Mouse (Mus musculus) adrenal gland, adult 2 months (tissue): ENCODE data around the gene Cluh. TPM values are rescaled to one million over a fixed set of nuclear protein-coding genes. Genes with fewer than 3 reads are reported as not detected.

Experiments used
- DNase-seq: peaks from one replicate; pipeline ENCODE4 v3.0.0; 2021
- polyA plus RNA-seq: library from polyadenylated mRNA; depleted of rRNA; stranded (reverse); fragments of >200 nt; gene quantifications from 2 replicates; pipeline ENCODE4 v1.2.3, GENCODE M21; 2012; rRNA removed
- total RNA-seq, 2 experiments: library from RNA; stranded (reverse); gene quantifications; 2 replicates each; pipeline ENCODE4 v1.2.3; 2021

The Cluh gene
- total and polyA plus RNA-seq, 3 experiments: 163 to 247 (median 190) TPM

DNA sequence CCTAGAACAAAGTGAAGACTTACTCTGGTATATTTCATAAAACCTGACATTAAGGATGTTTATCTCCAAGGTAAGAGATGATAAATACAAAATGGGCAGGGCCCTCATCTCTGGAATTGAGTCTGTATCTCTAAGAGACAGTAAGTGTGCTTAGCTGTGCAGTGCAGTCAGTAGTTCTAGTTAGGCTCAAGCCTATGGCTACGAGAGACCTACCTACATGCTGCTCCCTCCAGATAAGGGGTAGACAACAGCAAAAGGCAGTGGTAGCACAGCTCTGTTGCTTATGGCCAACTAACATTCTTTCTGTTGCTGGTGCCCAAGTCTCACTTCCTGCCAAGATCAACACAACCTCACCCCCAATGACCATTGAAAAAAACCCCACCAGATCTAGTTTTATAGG is 24.3 kb downstream of the Cluh start:
- no peak for DNase-seq

DNA sequence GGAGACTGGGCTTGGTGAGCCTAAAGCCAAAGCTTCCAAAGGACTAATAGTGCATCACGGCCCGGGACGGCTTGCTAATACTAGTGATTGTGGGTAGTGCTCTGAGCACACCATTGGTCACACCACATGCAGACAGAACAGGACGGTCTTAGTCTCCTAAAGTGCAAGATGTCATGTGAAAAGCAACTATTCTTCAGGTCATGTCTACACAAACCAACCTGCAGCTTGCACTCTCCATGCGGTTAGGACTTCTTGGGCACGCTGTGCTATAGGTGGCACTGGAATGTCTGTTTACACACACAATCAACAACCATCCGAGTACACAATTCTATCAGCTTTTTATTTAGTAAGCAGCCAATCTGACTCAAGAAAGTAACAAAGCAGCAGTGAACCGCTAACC is 25.4 kb downstream of the Cluh start:
- no peak for DNase-seq

- DNase-seq: no peak
These were observed 25.9 kb downstream of the Cluh start for GRCm38 (mm10) chr11:74675156-74675555.

DNA sequence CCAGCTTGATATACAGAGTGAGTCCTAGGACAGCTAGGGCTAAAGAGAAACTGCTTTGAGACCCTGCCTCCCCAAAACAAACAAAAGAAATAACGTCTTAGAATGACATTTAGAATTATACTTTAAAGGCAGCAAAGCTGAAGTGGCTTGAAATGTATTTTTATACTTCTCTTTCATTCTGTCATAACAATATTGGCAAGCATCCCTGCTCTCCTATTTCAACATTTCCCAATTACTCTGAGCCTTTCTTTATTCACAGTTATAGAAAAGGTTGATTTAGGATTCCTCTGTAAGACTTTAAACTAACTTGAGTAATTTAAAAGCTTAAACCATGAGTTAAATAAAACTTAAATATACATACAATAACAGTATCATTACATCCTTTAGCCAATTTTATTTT is 42.9 kb downstream of the Cluh start:
- DNase-seq: no peak

DNA sequence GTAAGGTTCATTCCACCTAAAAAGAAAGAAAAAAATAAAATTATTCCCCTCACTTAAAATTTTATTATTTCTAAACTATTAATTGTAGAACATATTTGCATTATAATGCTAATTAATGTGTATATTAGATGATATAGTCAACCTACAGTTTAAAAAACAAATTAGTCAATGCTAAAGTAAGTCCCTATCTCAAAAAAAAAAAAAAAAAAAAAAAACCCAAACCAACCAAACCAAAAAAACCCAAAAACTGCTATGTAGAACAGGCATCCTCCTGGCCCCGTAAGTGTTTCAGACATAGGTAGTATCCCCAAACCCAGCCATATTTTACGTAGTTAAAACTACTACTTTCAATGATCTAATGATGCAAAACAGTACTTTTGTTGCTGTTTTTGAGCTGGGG is 50.2 kb downstream of the Cluh start:
- no peak for DNase-seq

DNA sequence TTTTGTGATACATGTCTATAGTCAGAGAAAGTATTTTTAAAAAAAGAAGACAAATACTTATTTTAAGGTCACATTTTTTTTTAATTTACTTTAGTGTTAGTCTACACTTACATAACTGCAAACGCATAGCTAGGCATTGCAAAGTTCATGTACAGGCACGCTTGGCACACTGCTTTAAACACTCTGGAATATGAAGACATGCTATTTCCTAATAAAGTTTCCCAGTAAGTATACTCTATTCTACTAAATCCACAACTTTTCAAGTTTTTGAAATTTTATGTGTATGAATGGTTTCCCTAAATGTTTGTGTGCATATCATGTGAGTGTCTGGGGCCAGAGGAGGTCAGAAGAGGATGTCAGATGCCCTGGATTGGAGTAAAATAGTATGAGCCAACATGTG is 54.8 kb downstream of the Cluh start:
- DNase-seq: no peak

- no peak for DNase-seq
These were observed 59.5 kb downstream of the Cluh start for GRCm38 (mm10) chr11:74708781-74709180.

DNA sequence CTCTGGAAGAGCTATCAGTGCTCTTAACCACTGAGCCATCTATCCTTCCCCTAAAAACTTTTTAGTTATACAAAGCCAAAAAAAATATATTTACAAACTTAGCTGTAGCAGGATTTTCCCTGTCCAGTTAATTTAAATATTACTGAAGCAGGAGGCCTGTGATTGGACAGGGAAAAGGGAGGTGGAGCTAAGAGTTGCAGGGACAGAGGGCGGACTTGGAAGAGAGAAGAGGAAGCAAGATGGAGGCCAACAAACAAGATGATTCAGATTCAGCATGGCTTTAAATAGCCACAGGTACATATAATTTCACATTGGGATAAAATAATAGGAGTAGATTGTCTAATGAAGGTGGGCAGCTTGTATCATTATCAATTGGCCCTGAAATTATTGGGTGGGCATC is 61.4 kb downstream of the Cluh start:
- DNase-seq: no peak

- DNase-seq: peak; percentile 34
These were observed 66.8 kb downstream of the Cluh start for GRCm38 (mm10) chr11:74715971-74716525.

Other genes with a start within 250 kb of the Cluh start
- 10 to 100 TPM in 1 of 2 experiments, 1 to 10 TPM in 1; 6.1 to 12.9 TPM for gene Rap1gap2, start 38.6 kb upstream of the Cluh start, total RNA-seq
- gene Rap1gap2, start 38.6 kb upstream of the Cluh start, polyA plus RNA-seq: 4.8 and 5.1 TPM in 2 replicates
- gene Ccdc92b, start 29.9 kb upstream of the Cluh start, total RNA-seq: 1 to 10 TPM; 2.0 to 3.6 TPM
- gene Ccdc92b, start 29.9 kb upstream of the Cluh start, polyA plus RNA-seq: 2.4 and 4.0 TPM in 2 replicates
- gene Pafah1b1, start 75.2 kb downstream of the Cluh start, total RNA-seq: 100 to 1,000 TPM; 171 to 185 TPM
- 6.9 and 8.2 TPM in 2 replicates for gene Pafah1b1, start 75.2 kb downstream of the Cluh start, polyA plus RNA-seq
- gene Mettl16, start 121.3 kb downstream of the Cluh start, total RNA-seq: 10 to 100 TPM; 33.2 to 33.7 TPM
- gene Mettl16, start 121.3 kb downstream of the Cluh start, polyA plus RNA-seq: 1.5 and 3.2 TPM in 2 replicates
- gene Mnt, start 181.4 kb downstream of the Cluh start, total RNA-seq: 10 to 100 TPM; 23.4 to 25.2 TPM
- 31.1 and 46.9 TPM in 2 replicates for gene Mnt, start 181.4 kb downstream of the Cluh start, polyA plus RNA-seq
- 10 to 100 TPM; 21.8 to 24.4 TPM for gene Sgsm2, start 247.6 kb downstream of the Cluh start, total RNA-seq
- 27.0 and 35.2 TPM in 2 replicates for gene Sgsm2, start 247.6 kb downstream of the Cluh start, polyA plus RNA-seq
- 10 to 100 TPM; 35.3 to 39.8 TPM for gene Tsr1, start 248.6 kb downstream of the Cluh start, total RNA-seq
- gene Tsr1, start 248.6 kb downstream of the Cluh start, polyA plus RNA-seq: 2.2 and 3.8 TPM in 2 replicates